Mouse (Mus musculus): ENCODE results near the gene Gm10260. TPM values are rescaled to one million over a fixed set of nuclear protein-coding genes. Genes with fewer than 3 reads are reported as not detected.

Gene Gm10260
- polyA plus RNA-seq, 1 experiment = 4,315 TPM

DNA sequence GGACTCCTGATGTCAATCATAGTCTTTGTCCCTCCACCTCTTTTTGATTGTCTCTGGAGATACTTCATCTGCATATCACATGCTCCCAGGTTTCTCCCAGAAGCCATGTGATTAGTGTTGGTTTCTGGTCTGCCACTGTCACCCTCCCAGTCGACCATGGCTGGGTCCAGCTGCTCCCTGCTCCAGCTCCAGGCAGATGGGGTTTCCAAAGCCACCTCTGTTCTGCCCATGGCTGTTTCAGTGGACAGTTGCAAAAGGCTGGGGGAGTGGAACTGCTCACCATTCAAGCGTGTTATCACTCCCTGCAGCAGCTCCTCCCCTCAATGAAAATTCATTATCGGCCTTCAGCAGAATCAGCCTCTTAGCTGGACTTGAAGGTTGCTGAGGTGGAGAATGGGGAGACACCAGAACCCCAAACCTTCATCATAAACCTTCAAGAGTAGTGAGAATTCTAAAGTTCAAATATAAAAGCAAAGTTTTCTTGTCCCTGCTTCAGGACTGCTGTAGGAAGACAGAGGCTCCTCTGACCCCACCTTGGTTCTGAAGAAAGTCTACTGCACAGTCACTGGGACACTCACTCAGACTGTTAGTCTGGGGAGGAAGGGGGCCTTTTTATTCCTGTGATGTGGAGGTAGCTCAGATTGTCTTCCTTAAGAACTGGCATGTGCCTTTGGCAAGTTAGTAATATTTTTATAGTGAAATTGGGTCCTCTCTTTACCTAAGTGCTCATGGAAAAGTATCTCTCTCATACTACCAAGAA is 17.0 kb downstream of the Gm10260 start:
- Histone ChIP-seq H3K4me2 (ENCODE audit: low read depth) (no peak overlapping the region), H3K36me3 (ENCODE audit: control insufficient read depth, insufficient read depth) (no peaks in the 10 kb centered on the region), H3K79me2 (ENCODE audit: control insufficient read depth, insufficient read depth) (no peaks in the 10 kb centered on the region), H3K27me3 (ENCODE audit: control insufficient read depth, insufficient read depth, insufficient read length) (no peaks in the 10 kb centered on the region), H3K4me3 (no peak overlapping the region), H3ac (ENCODE audit: control insufficient read depth, insufficient read length) (no peak overlapping the region)
- TF ChIP-seq REST (IDR thresholded peaks at IDR 0.05; ENCODE audit: insufficient read depth, insufficient read length) = no peak
- TF ChIP-seq MYOG (IDR thresholded peaks at IDR 0.05; ENCODE audit: control insufficient read depth in 1 of 3, insufficient read depth in 1 of 3, insufficient read length in 2 of 3, low read depth in 2 of 3) = peak in 1 of 3 experiments; percentile 17

DNA sequence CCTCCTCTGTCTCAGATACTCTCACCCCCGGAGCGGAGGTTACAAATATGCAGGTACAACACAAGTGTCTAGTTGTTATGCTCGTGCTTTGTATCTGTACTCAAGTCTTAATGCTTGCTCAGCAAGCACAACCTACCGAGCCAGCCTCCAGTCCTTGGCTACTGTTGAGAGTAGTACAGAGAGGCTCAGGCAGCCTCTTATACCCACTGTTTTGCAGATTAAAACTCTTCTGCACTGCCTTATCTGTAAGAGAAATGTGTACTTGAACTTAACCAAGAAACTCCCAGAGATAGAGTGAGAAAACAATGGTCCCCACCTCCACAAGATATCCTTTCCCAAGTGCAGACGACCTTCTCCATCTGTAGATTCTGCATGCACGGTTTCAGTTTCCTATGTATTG is 24.5 kb downstream of the Gm10260 start:
- H3K36me3 ChIP-seq (ENCODE audit: control insufficient read depth, insufficient read depth) = no peaks in the 10 kb centered on the region
- no peak overlapping the region for H3K4me2 ChIP-seq (ENCODE audit: low read depth)
- no peak overlapping the region for H3K4me3 ChIP-seq
- no peak for TF ChIP-seq MAX (IDR thresholded peaks at IDR 0.05; ENCODE audit: low read depth)
- TF ChIP-seq REST (IDR thresholded peaks at IDR 0.05; ENCODE audit: insufficient read depth, insufficient read length) = no peak
- TF ChIP-seq POLR2AphosphoS2 (IDR thresholded peaks at IDR 0.05; ENCODE audit: insufficient read length, low read depth) = no peak
- TF ChIP-seq TCF12 (IDR thresholded peaks at IDR 0.05; ENCODE audit: insufficient read depth, poor library complexity, severe bottlenecking) = no peak
- TF ChIP-seq POLR2A (IDR thresholded peaks at IDR 0.05; ENCODE audit: insufficient read length, low read depth) = no peak
- TF ChIP-seq SRF (IDR thresholded peaks at IDR 0.05; ENCODE audit: control insufficient read depth, insufficient read length, low read depth) = no peak
- no peak for TF ChIP-seq TCF3 (IDR thresholded peaks at IDR 0.05; ENCODE audit: insufficient read length, low read depth)
- TF ChIP-seq CEBPB (IDR thresholded peaks at IDR 0.05; ENCODE audit: insufficient read depth, poor library complexity, severe bottlenecking) = no peak
- TF ChIP-seq MYOD1 (IDR thresholded peaks at IDR 0.05; ENCODE audit: control insufficient read depth in 1 of 3, insufficient read length in 2 of 3, low read depth in 2 of 3) = no peak
- no peak for TF ChIP-seq E2F4 (IDR thresholded peaks at IDR 0.05; ENCODE audit: insufficient read depth)
- no peak overlapping the region for H3ac ChIP-seq (ENCODE audit: control insufficient read depth, insufficient read length)
- H3K27me3 ChIP-seq (ENCODE audit: control insufficient read depth, insufficient read depth, insufficient read length) = no peaks in the 10 kb centered on the region
- no peaks in the 10 kb centered on the region for H3K79me2 ChIP-seq (ENCODE audit: control insufficient read depth, insufficient read depth)

DNA sequence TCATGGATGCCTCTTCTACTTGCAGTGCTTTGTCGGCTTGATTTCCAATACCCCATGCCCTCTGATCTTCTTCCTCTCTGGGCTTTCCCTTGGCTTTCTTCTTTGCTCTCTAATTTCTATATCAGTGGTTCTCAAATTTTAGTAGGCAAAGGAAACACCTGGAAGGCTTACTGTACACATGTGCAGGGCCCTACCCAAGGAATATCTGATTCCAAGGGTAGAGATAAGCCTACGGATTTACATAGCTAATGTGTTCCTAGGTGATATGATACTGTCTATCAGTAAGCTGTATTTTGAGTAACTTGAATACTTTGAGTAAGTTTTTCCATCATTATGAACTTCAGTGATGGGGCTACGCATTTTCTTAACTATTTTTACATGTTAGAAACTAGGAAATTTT is 25.7 kb downstream of the Gm10260 start:
- H3ac ChIP-seq (ENCODE audit: control insufficient read depth, insufficient read length) = no peak overlapping the region
- H3K27me3 ChIP-seq (ENCODE audit: control insufficient read depth, insufficient read depth, insufficient read length) = no peaks in the 10 kb centered on the region
- no peaks in the 10 kb centered on the region for H3K79me2 ChIP-seq (ENCODE audit: control insufficient read depth, insufficient read depth)
- H3K36me3 ChIP-seq (ENCODE audit: control insufficient read depth, insufficient read depth) = no peaks in the 10 kb centered on the region
- no peak overlapping the region for H3K4me3 ChIP-seq
- H3K4me2 ChIP-seq (ENCODE audit: low read depth) = no peak overlapping the region
- TF ChIP-seq TCF3 (IDR thresholded peaks at IDR 0.05; ENCODE audit: insufficient read length, low read depth) (no peak), POLR2AphosphoS2 (IDR thresholded peaks at IDR 0.05; ENCODE audit: insufficient read length, low read depth) (no peak), MYOD1 (IDR thresholded peaks at IDR 0.05; ENCODE audit: control insufficient read depth in 1 of 3, insufficient read length in 2 of 3, low read depth in 2 of 3) (no peak), USF1 (IDR thresholded peaks at IDR 0.05; ENCODE audit: low read depth) (no peak), MAX (IDR thresholded peaks at IDR 0.05; ENCODE audit: low read depth) (no peak), CEBPB (IDR thresholded peaks at IDR 0.05; ENCODE audit: insufficient read depth, poor library complexity, severe bottlenecking) (no peak), MYOG (IDR thresholded peaks at IDR 0.05; ENCODE audit: control insufficient read depth in 1 of 3, insufficient read depth in 1 of 3, insufficient read length in 2 of 3, low read depth in 2 of 3) (no peak), SRF (IDR thresholded peaks at IDR 0.05; ENCODE audit: control insufficient read depth, insufficient read length, low read depth) (no peak), E2F4 (IDR thresholded peaks at IDR 0.05; ENCODE audit: insufficient read depth) (no peak), POLR2A (IDR thresholded peaks at IDR 0.05; ENCODE audit: insufficient read length, low read depth) (no peak), REST (IDR thresholded peaks at IDR 0.05; ENCODE audit: insufficient read depth, insufficient read length) (no peak), TCF12 (IDR thresholded peaks at IDR 0.05; ENCODE audit: insufficient read depth, poor library complexity, severe bottlenecking) (no peak)

DNA sequence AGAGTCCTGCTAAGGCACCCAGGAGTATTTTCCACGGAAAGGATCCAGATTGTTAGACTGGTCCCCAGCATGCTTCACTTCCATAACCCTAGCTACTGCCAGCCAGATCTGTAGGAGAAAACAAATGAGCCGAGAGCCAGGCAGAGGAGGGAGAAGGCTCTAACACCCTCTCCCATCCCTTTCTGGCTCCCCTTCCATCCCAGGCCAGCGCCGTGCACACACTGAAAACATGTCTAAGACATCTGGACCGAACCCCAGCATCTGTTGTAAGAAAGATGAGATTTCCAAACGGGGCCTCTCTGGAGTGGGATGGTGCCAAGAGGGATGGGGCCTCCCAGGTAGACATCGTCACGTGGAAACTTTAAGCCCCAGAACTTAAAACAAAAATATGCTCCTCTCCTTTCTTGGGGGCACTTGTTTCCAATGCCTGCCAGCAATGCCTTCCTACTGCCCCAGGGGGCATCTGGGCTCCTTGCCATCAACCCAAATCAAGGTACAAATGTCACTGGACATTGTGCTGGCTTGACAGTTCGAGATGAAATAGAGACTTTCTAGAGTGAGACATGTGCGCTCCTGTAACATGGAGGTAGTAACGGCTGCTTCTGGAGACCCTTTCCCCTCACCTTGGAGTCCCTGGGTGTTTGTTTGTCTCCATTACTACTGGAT is 35.1 kb downstream of the Gm10260 start:
- Histone ChIP-seq H3K36me3 (ENCODE audit: control insufficient read depth, insufficient read depth) (no peaks in the 10 kb centered on the region), H3K4me2 (ENCODE audit: low read depth) (no peak overlapping the region)
- TF ChIP-seq TCF3 (IDR thresholded peaks at IDR 0.05; ENCODE audit: insufficient read length, low read depth) (no peak), E2F4 (IDR thresholded peaks at IDR 0.05; ENCODE audit: insufficient read depth) (no peak), MYOD1 (IDR thresholded peaks at IDR 0.05; ENCODE audit: control insufficient read depth in 1 of 3, insufficient read length in 2 of 3, low read depth in 2 of 3) (no peak), TCF12 (IDR thresholded peaks at IDR 0.05; ENCODE audit: insufficient read depth, poor library complexity, severe bottlenecking) (no peak)

DNA sequence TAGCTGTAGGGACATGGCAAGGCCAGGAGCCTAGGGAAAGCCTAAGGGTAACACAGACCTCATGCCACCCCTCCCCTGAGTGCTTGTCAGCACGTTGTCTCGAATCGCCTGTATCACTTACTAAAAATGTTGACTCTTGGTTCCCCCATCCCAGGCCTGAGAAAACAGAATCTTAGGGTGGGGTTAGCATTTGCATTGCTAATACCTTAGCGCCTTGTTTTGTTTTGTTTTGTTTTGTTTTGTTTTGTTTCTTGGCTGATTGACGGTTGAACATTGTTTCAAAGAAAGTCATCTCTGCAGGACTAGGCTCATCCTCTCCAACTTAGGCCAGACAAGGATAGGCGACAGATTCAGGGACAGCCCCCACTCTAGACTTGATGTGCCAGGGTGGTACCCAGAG is 35.9 kb downstream of the Gm10260 start:
- Histone ChIP-seq H3K4me2 (ENCODE audit: low read depth) (no peak overlapping the region), H3K4me3 (no peak overlapping the region), H3K36me3 (ENCODE audit: control insufficient read depth, insufficient read depth) (no peaks in the 10 kb centered on the region), H3K79me2 (ENCODE audit: control insufficient read depth, insufficient read depth) (no peaks in the 10 kb centered on the region), H3ac (ENCODE audit: control insufficient read depth, insufficient read length) (no peak overlapping the region), H3K27me3 (ENCODE audit: control insufficient read depth, insufficient read depth, insufficient read length) (no peaks in the 10 kb centered on the region)
- TF ChIP-seq E2F4 (IDR thresholded peaks at IDR 0.05; ENCODE audit: insufficient read depth) = no peak
- no peak for TF ChIP-seq SRF (IDR thresholded peaks at IDR 0.05; ENCODE audit: control insufficient read depth, insufficient read length, low read depth)
- TF ChIP-seq POLR2A (IDR thresholded peaks at IDR 0.05; ENCODE audit: insufficient read length, low read depth) = no peak
- no peak for TF ChIP-seq USF1 (IDR thresholded peaks at IDR 0.05; ENCODE audit: low read depth)
- no peak for TF ChIP-seq POLR2AphosphoS2 (IDR thresholded peaks at IDR 0.05; ENCODE audit: insufficient read length, low read depth)
- no peak for TF ChIP-seq TCF12 (IDR thresholded peaks at IDR 0.05; ENCODE audit: insufficient read depth, poor library complexity, severe bottlenecking)
- TF ChIP-seq TCF3 (IDR thresholded peaks at IDR 0.05; ENCODE audit: insufficient read length, low read depth) = no peak
- TF ChIP-seq MYOD1 (IDR thresholded peaks at IDR 0.05; ENCODE audit: control insufficient read depth in 1 of 3, insufficient read length in 2 of 3, low read depth in 2 of 3) = no peak
- no peak for TF ChIP-seq CEBPB (IDR thresholded peaks at IDR 0.05; ENCODE audit: insufficient read depth, poor library complexity, severe bottlenecking)
- no peak for TF ChIP-seq REST (IDR thresholded peaks at IDR 0.05; ENCODE audit: insufficient read depth, insufficient read length)
- no peak for TF ChIP-seq MAX (IDR thresholded peaks at IDR 0.05; ENCODE audit: low read depth)
- TF ChIP-seq MYOG (IDR thresholded peaks at IDR 0.05; ENCODE audit: control insufficient read depth in 1 of 3, insufficient read depth in 1 of 3, insufficient read length in 2 of 3, low read depth in 2 of 3) = no peak

More for the DNA sequence above, 35.1 kb downstream of the Gm10260 start:
- Histone ChIP-seq H3K4me3 (no peak overlapping the region), H3ac (ENCODE audit: control insufficient read depth, insufficient read length) (no peak overlapping the region), H3K79me2 (ENCODE audit: control insufficient read depth, insufficient read depth) (no peaks in the 10 kb centered on the region), H3K27me3 (ENCODE audit: control insufficient read depth, insufficient read depth, insufficient read length) (no peaks in the 10 kb centered on the region)

Data from myocyte (in vitro differentiated cells).